In genomic region chr14:118635493-118636183, GRCm38 (mm10) we compare ENCODE assay signal across 8 mouse cellular contexts.
DNase-seq lines count a peak whose midpoint lies in the region; ATAC-seq and TF ChIP-seq lines count a peak whose summit lies in the region.

No protein-coding gene starts in this region.

- no peak for DNase-seq in frontal cortex, postnatal 25 days (ENCODE audit: low spot score in 2 of 2)
- DNase-seq in cerebellum, adult 11 months, result peak; percentile 49
- peak; percentile 69 to 73 for DNase-seq in gastrocnemius, postnatal 36 days
- peak; percentile 54 for DNase-seq in limb, embryonic 14.5 days (ENCODE audit: low spot score)
- DNase-seq in embryo, embryonic 10 days (ENCODE audit: low spot score), result no peak

- 0 out of 2 replicates have a peak, but pooled peaks cover 3% of the 10 kb centered on the region for H3K4me1 ChIP-seq in intestine, embryonic 15.5 days (replicated peaks)
- H3K4me1 ChIP-seq in limb, embryonic 14.5 days (ENCODE audit: control insufficient read depth, insufficient read depth, low read length), result peaks cover 7% of the 10 kb centered on the region; the same call in 1 of the 2 replicates
- H3K4me1 ChIP-seq in neural tube, embryonic 15.5 days, result peaks cover 10% of the 10 kb centered on the region

- no peaks in the 10 kb centered on the region for H3K36me3 ChIP-seq in intestine, embryonic 15.5 days
- no peaks in the 10 kb centered on the region for H3K36me3 ChIP-seq in limb, embryonic 14.5 days (ENCODE audit: control insufficient read depth, insufficient read depth, low read length)
- no peaks in the 10 kb centered on the region for H3K36me3 ChIP-seq in neural tube, embryonic 15.5 days

- H3K27me3 ChIP-seq in intestine, embryonic 15.5 days (replicated peaks), result no peaks in the 10 kb centered on the region
- H3K27me3 ChIP-seq in limb, embryonic 14.5 days (ENCODE audit: control insufficient read depth, insufficient read depth, low read length), result no peaks in the 10 kb centered on the region
- no peaks in the 10 kb centered on the region for H3K27me3 ChIP-seq in neural tube, embryonic 15.5 days (replicated peaks)

- ATAC-seq in frontal cortex, adult (ENCODE audit: low TSS enrichment), result peak; percentile 65
- ATAC-seq in intestine, embryonic 15.5 days, result peak; percentile 91
- ATAC-seq in limb, embryonic 14.5 days (ENCODE audit: low FRiP score, low read depth), result peak; percentile 57
- peak; percentile 84 for ATAC-seq in neural tube, embryonic 15.5 days (ENCODE audit: low FRiP score)

- no peak for TF ChIP-seq POLR2A in limb, embryonic 14.5 days (IDR thresholded peaks at IDR 0.05; ENCODE audit: borderline replicate concordance, extremely low read depth, insufficient read depth, insufficient read length)

- no peak overlapping the region for H3K4me3 ChIP-seq in intestine, embryonic 15.5 days (replicated peaks)
- H3K4me3 ChIP-seq in limb, embryonic 14.5 days (replicated peaks; ENCODE audit: low read length), result no peak overlapping the region
- no peak overlapping the region for H3K4me3 ChIP-seq in neural tube, embryonic 15.5 days (replicated peaks)

- H3K27ac ChIP-seq in intestine, embryonic 15.5 days, result no peak overlapping the region
- no peak overlapping the region for H3K27ac ChIP-seq in limb, embryonic 14.5 days (replicated peaks; ENCODE audit: low read depth, low read length)
- peak overlapping the region; percentile 61 for H3K27ac ChIP-seq in neural tube, embryonic 15.5 days (replicated peaks)

- intact Hi-C loops in gastrocnemius, postnatal 36 days (cut with DNase I), result loop anchor here (5.0 kb wide), 1 partner anchor 47 kb away; no protein-coding TSS in a partner anchor

- H3K9me3 ChIP-seq in intestine, embryonic 15.5 days, result no peaks in the 10 kb centered on the region
- H3K9me3 ChIP-seq in limb, embryonic 14.5 days (ENCODE audit: control insufficient read depth, low read length), result no peaks in the 10 kb centered on the region
- no peaks in the 10 kb centered on the region for H3K9me3 ChIP-seq in neural tube, embryonic 15.5 days (replicated peaks)

- H3K4me2 ChIP-seq in intestine, embryonic 15.5 days (replicated peaks), result 0 out of 2 replicates have a peak overlapping the region, but pooled peaks have one; percentile 34
- H3K4me2 ChIP-seq in limb, embryonic 14.5 days (replicated peaks; ENCODE audit: low read depth, low read length, severe bottlenecking), result no peak overlapping the region
- no peak overlapping the region for H3K4me2 ChIP-seq in neural tube, embryonic 15.5 days

- WGBS in intestine, embryonic 15.5 days, result 46% methylated on average over 15 of the region's 15 CpGs
- WGBS in limb, embryonic 14.5 days, result 37% methylated on average over 15 of the region's 15 CpGs
- WGBS in neural tube, embryonic 15.5 days, result 47% methylated on average over 15 of the region's 15 CpGs

- no peak overlapping the region for H3K9ac ChIP-seq in intestine, embryonic 15.5 days
- H3K9ac ChIP-seq in limb, embryonic 14.5 days (ENCODE audit: low read depth, low read length, severe bottlenecking), result no peak overlapping the region
- no peak overlapping the region for H3K9ac ChIP-seq in neural tube, embryonic 15.5 days (replicated peaks)

Comparison
In these comparisons a context has a peak if more than half of its experiments do, and no peak if none do; other contexts are left out.
1. DNase-seq: peak in cerebellum, adult 11 months (single experiment), gastrocnemius, postnatal 36 days (2 of 2) and limb, embryonic 14.5 days (single experiment); none in frontal cortex, postnatal 25 days (0 of 2) and embryo, embryonic 10 days (single experiment).
2. Peak in every context shown above with its lines, with median percentiles within 50 percentile points of each other: ATAC-seq.